Mouse (Mus musculus) intestine, embryonic 14.5 days (tissue): Measurements from ENCODE around the gene Unc45a. TPM values are rescaled to one million over a fixed set of nuclear protein-coding genes. Genes with fewer than 3 reads are reported as not detected.
A peak's percentile ranks its signal among the peaks of the same experiment; 100 is the strongest.

Experiments
- ATAC-seq: fragments of 200-750 bp; cut with Nextera tagmentation; replicated peaks from 2 replicates; pipeline ENCODE4 v1.8.0; 2017; ENCODE audit warnings: low read depth, moderate number of reproducible peaks, moderate TSS enrichment, moderate library complexity; ENCODE audit not compliant: low FRiP score, low TSS enrichment
- DNase-seq: peaks from one replicate; pipeline ENCODE4 v3.0.0-alpha.2; 2018; ENCODE audit warnings: low spot score
- H3K27ac ChIP-seq: fragments of 300-500 bp; sonication (generic); 2 replicates; pipeline ENCODE4 v1.5.1; 2014; ENCODE audit warnings: low read depth, mild to moderate bottlenecking, control low read depth
- H3K27me3 ChIP-seq: fragments of 300-500 bp; sonication (generic); replicated peaks from 2 replicates; pipeline ENCODE4 v1.6.1; 2014; ENCODE audit warnings: low read length, control low read depth; ENCODE audit not compliant: control insufficient read depth, insufficient read depth
- H3K36me3 ChIP-seq: fragments of 300-500 bp; sonication (generic); 2 replicates; pipeline ENCODE4 v1.6.1; 2014; ENCODE audit warnings: low read length, control low read depth; ENCODE audit not compliant: control insufficient read depth, insufficient read depth
- H3K4me1 ChIP-seq: fragments of 300-500 bp; sonication (generic); replicated peaks from 2 replicates; pipeline ENCODE4 v1.6.1; 2014; ENCODE audit warnings: low read length, control low read depth, mixed read lengths; ENCODE audit not compliant: control insufficient read depth, insufficient read depth
- H3K4me2 ChIP-seq: fragments of 300-500 bp; sonication (generic); 2 replicates; pipeline ENCODE4 v1.6.1; 2014; ENCODE audit warnings: low read length
- H3K4me3 ChIP-seq: fragments of 300-500 bp; sonication (generic); 2 replicates; pipeline ENCODE4 v1.5.1; 2014; ENCODE audit warnings: low read depth, low read length, control low read depth, mixed read lengths
- H3K9ac ChIP-seq: fragments of 300-500 bp; sonication (generic); 2 replicates; pipeline ENCODE4 v1.6.1; 2014; ENCODE audit warnings: mild to moderate bottlenecking, low read length
- H3K9me3 ChIP-seq: fragments of 300-500 bp; sonication (generic); 2 replicates; pipeline ENCODE4 v1.6.1; 2016; ENCODE audit warnings: low read length, control low read depth; ENCODE audit not compliant: control insufficient read depth
- WGBS: fragments of 180-500 bp; shearing (Covaris S2); extraction: QIAGEN DNeasy Blood & Tissue Kit; methylation state at CpG from one replicate; pipeline ENCODE4 v1.1.7; 2014; 5-methylcytosine and 5-hydroxymethylcytosine counted together
- polyA plus RNA-seq: library from polyadenylated mRNA; unstranded; fragments of >200 nt; fragmentation: Nextera tagmentation; extraction: Ambion mirVana; gene quantifications from 2 replicates; pipeline ENCODE4 v1.2.1, GENCODE M21; 2014

The Unc45a gene
- polyA plus RNA-seq, 1 experiment from 2014 or later = 29.9 TPM

- H3K36me3 ChIP-seq = peaks cover 88% of the 10 kb centered on the region
- ATAC-seq (no peak), DNase-seq (no peak)
- H3K9ac ChIP-seq = no peak overlapping the region
- H3K4me3 ChIP-seq = no peak overlapping the region
- H3K4me2 ChIP-seq = no peak overlapping the region
- 87% methylated on average over 13 of the region's 13 CpGs for WGBS
- no peaks in the 10 kb centered on the region for H3K27me3 ChIP-seq
- H3K27ac ChIP-seq = no peak overlapping the region
- no peaks in the 10 kb centered on the region for H3K4me1 ChIP-seq
- H3K9me3 ChIP-seq = no peaks in the 10 kb centered on the region
Measured at GRCm38 (mm10) chr7:80356351-80356750, 15.5 kb upstream of the Unc45a start.

- no peak for DNase-seq
- Histone ChIP-seq H3K4me1 (0 out of 2 replicates have a peak, but pooled peaks cover 3% of the 10 kb centered on the region), H3K9me3 (no peaks in the 10 kb centered on the region), H3K27ac (no peak overlapping the region), H3K4me2 (no peak overlapping the region), H3K27me3 (no peaks in the 10 kb centered on the region), H3K9ac (no peak overlapping the region), H3K4me3 (no peak overlapping the region), H3K36me3 (peaks cover 69% of the 10 kb centered on the region)
- ATAC-seq = no peak
- 90% methylated on average over 8 of the region's 8 CpGs for WGBS
Measured at GRCm38 (mm10) chr7:80352920-80353319, 12.1 kb upstream of the Unc45a start.

GRCm38 (mm10) chr7:80350808-80351207 is 10.0 kb upstream of the Unc45a start:
- DNase-seq = no peak
- 69% methylated on average over 2 of the region's 2 CpGs for WGBS
- no peak overlapping the region for H3K27ac ChIP-seq
- no peaks in the 10 kb centered on the region for H3K27me3 ChIP-seq
- H3K4me3 ChIP-seq = no peak overlapping the region
- no peak for ATAC-seq
- H3K36me3 ChIP-seq = peaks cover 48% of the 10 kb centered on the region
- H3K4me2 ChIP-seq = no peak overlapping the region
- no peaks in the 10 kb centered on the region for H3K9me3 ChIP-seq
- no peak overlapping the region for H3K9ac ChIP-seq
- peaks cover 13% of the 10 kb centered on the region; the same call in 1 of the 2 replicates for H3K4me1 ChIP-seq

- Histone ChIP-seq H3K4me2 (peak overlapping the region; percentile 15; the same call in 1 of the 2 replicates), H3K27ac (peak overlapping the region; percentile 77), H3K4me3 (no peak overlapping the region), H3K36me3 (peaks cover 27% of the 10 kb centered on the region), H3K9me3 (no peaks in the 10 kb centered on the region), H3K4me1 (peaks cover 19% of the 10 kb centered on the region; the same call in 1 of the 2 replicates), H3K27me3 (no peaks in the 10 kb centered on the region), H3K9ac (no peak overlapping the region)
- WGBS = 41% methylated on average over 13 of the region's 13 CpGs
- peak; percentile 58 for DNase-seq
- ATAC-seq = peak; percentile 12; the same call in 1 of the 2 replicates
Measured at GRCm38 (mm10) chr7:80347670-80348586, 7.1 kb upstream of the Unc45a start.

- Histone ChIP-seq H3K9ac (no peak overlapping the region), H3K4me3 (no peak overlapping the region), H3K4me1 (peaks cover 19% of the 10 kb centered on the region; the same call in 1 of the 2 replicates), H3K27me3 (no peaks in the 10 kb centered on the region), H3K27ac (peak overlapping the region; percentile 77; the same call in 1 of the 2 replicates), H3K4me2 (no peak overlapping the region), H3K36me3 (peaks cover 17% of the 10 kb centered on the region), H3K9me3 (no peaks in the 10 kb centered on the region)
- ATAC-seq = no peak
- 81% methylated on average over 5 of the region's 5 CpGs for WGBS
- DNase-seq = no peak
Measured at GRCm38 (mm10) chr7:80346830-80347229, 6.0 kb upstream of the Unc45a start.

GRCm38 (mm10) chr7:80346173-80346572 is 5.4 kb upstream of the Unc45a start:
- WGBS = 94% methylated on average over 9 of the region's 9 CpGs
- Histone ChIP-seq H3K9ac (no peak overlapping the region), H3K4me1 (peaks cover 19% of the 10 kb centered on the region; the same call in 1 of the 2 replicates), H3K36me3 (peaks cover 12% of the 10 kb centered on the region), H3K27ac (no peak overlapping the region), H3K4me2 (no peak overlapping the region), H3K27me3 (no peaks in the 10 kb centered on the region), H3K9me3 (no peaks in the 10 kb centered on the region), H3K4me3 (no peak overlapping the region)
- DNase-seq = no peak
- ATAC-seq = no peak

- Histone ChIP-seq H3K36me3 (no peaks in the 10 kb centered on the region), H3K27me3 (no peaks in the 10 kb centered on the region), H3K9me3 (no peaks in the 10 kb centered on the region), H3K4me2 (peak overlapping the region; percentile 94), H3K9ac (peak overlapping the region; percentile 78), H3K4me1 (peaks cover 33% of the 10 kb centered on the region; the same call in 1 of the 2 replicates), H3K4me3 (peak overlapping the region; percentile 56), H3K27ac (peak overlapping the region; percentile 60)
- 24% methylated on average over 19 of the region's 19 CpGs for WGBS
- DNase-seq (no peak), ATAC-seq (peak; percentile 6; the same call in 1 of the 2 replicates)
Measured at GRCm38 (mm10) chr7:80343270-80344018, 2.6 kb upstream of the Unc45a start.

GRCm38 (mm10) chr7:80342858-80343257 is 2.1 kb upstream of the Unc45a start, which contains the start of gene Hddc3:
Gene Hddc3, plus strand, starts transcription at chr7:80343104.
- Histone ChIP-seq H3K4me2 (peak within 1 kb of the TSS; percentile 94), H3K36me3 (no peaks in the 10 kb centered on the region), H3K9ac (peak within 1 kb of the TSS; percentile 78), H3K9me3 (no peaks in the 10 kb centered on the region), H3K27ac (peak within 1 kb of the TSS; percentile 60), H3K4me1 (peaks cover 33% of the 10 kb centered on the region; the same call in 1 of the 2 replicates), H3K27me3 (no peaks in the 10 kb centered on the region), H3K4me3 (peak within 1 kb of the TSS; percentile 56)
- peak; percentile 98 for DNase-seq
- WGBS = 2% methylated on average over 25 of the region's 25 CpGs
- no peak; the same call in 1 of the 2 replicates for ATAC-seq
